Mouse (Mus musculus) ES-Bruce4 (cell line): Measurements from ENCODE around the gene Dirc2.

Experiments used
- CTCF ChIP-seq: IDR thresholded peaks from one replicate; pipeline ENCODE4 v1.8.1; 2011; ENCODE audit warnings: low read depth, low read length
- EP300 ChIP-seq: IDR thresholded peaks from 2 replicates; pipeline ENCODE4 v1.6.1; 2011; ENCODE audit warnings: low read depth, low read length; ENCODE audit not compliant: insufficient read depth
- POLR2A ChIP-seq: IDR thresholded peaks from one replicate; pipeline ENCODE4 v1.8.1; 2011; ENCODE audit warnings: low read length; ENCODE audit not compliant: insufficient read depth

- TF ChIP-seq CTCF (no peak), POLR2A (no peak), EP300 (no peak)
These were observed 67.3 kb downstream of the Dirc2 start for GRCm38 (mm10) chr16:35701823-35702222.
